Mouse (Mus musculus): ENCODE results near the gene Krt77. TPM values are rescaled to one million over a fixed set of nuclear protein-coding genes. Genes with fewer than 3 reads are reported as not detected.

Krt77 gene
- polyA plus RNA-seq, 1 experiment from 2014 or later = 0.29 TPM

GRCm38 (mm10) chr15:101833131-101833530, 36.4 kb downstream of the Krt77 start:
- Histone ChIP-seq H3K9ac (replicated peaks) (no peak overlapping the region), H3K4me1 (no peaks in the 10 kb centered on the region), H3K4me2 (no peak overlapping the region), H3K4me3 (replicated peaks) (no peak overlapping the region), H3K27ac (replicated peaks) (no peak overlapping the region), H3K36me3 (no peaks in the 10 kb centered on the region), H3K27me3 (replicated peaks) (no peaks in the 10 kb centered on the region), H3K9me3 (replicated peaks) (no peaks in the 10 kb centered on the region)
- ATAC-seq (ENCODE audit: low FRiP score) = no peak
- whole genome bisulfite sequencing = 38% methylated on average over 6 of the region's 6 CpGs

GRCm38 (mm10) chr15:101829441-101829840, 40.1 kb downstream of the Krt77 start:
- H3K9ac ChIP-seq (replicated peaks) = no peak overlapping the region
- no peak overlapping the region for H3K4me3 ChIP-seq (replicated peaks)
- H3K36me3 ChIP-seq = no peaks in the 10 kb centered on the region
- no peaks in the 10 kb centered on the region for H3K27me3 ChIP-seq (replicated peaks)
- H3K4me1 ChIP-seq = no peaks in the 10 kb centered on the region
- H3K4me2 ChIP-seq = no peak overlapping the region
- WGBS = 77% methylated on average over 5 of the region's 5 CpGs
- no peak overlapping the region for H3K27ac ChIP-seq (replicated peaks)
- no peaks in the 10 kb centered on the region for H3K9me3 ChIP-seq (replicated peaks)
- ATAC-seq (ENCODE audit: low FRiP score) = no peak

GRCm38 (mm10) chr15:101821786-101822185, 47.7 kb downstream of the Krt77 start:
- 39% methylated on average over 3 of the region's 3 CpGs for WGBS

DNA sequence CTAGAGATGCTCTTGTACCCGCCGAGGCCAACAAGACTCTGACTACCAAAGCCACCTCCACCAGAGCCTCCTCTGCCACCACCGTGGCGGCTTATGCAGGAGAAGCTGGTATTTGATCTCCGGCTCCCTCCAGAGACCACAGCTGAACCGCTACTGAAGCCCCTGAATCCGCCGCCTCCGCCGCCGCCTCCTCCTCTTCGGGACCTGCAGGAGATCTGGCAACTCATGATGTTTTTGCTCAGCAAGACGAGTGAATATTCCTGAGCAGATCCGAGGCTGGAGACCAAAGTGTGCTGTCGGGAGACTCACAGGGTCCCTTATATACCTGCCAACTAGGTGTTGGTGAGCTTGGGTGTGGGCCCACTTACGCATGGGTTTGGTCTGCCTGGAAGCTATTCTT, 51.6 kb downstream of the Krt77 start, which contains the start of gene Krt2:
Gene Krt2 (minus strand): TSS at position 295 of the 400 bp plus-strand sequence.
- ATAC-seq (ENCODE audit: low FRiP score) = no peak
- Histone ChIP-seq H3K4me3 (replicated peaks) (no peak within 1 kb of the TSS), H3K4me1 (no peaks in the 10 kb centered on the region), H3K9me3 (replicated peaks) (no peaks in the 10 kb centered on the region), H3K9ac (replicated peaks) (no peak within 1 kb of the TSS), H3K27me3 (replicated peaks) (0 out of 2 replicates have a peak, but pooled peaks cover 2% of the 10 kb centered on the region), H3K4me2 (no peak within 1 kb of the TSS), H3K36me3 (no peaks in the 10 kb centered on the region), H3K27ac (replicated peaks) (no peak within 1 kb of the TSS)
- 86% methylated on average over 16 of the region's 16 CpGs for WGBS

More at GRCm38 (mm10) chr15:101821786-101822185, 47.7 kb downstream of the Krt77 start:
- Histone ChIP-seq H3K4me2 (no peak overlapping the region), H3K27ac (replicated peaks) (no peak overlapping the region), H3K9me3 (replicated peaks) (no peaks in the 10 kb centered on the region), H3K4me3 (replicated peaks) (no peak overlapping the region), H3K36me3 (no peaks in the 10 kb centered on the region), H3K9ac (replicated peaks) (no peak overlapping the region), H3K4me1 (no peaks in the 10 kb centered on the region), H3K27me3 (replicated peaks) (0 out of 2 replicates have a peak, but pooled peaks cover 2% of the 10 kb centered on the region)
- ATAC-seq (ENCODE audit: low FRiP score) = no peak

Small RNA genes lying within 50 kb of the gene (microRNA-seq; reads per million reads assigned to microRNA genes)
- gene Gm44356 = not detected

Other genes starting within 250 kb of the Krt77 start
- gene Gm5414, start 241.5 kb downstream of the Krt77 start, polyA plus RNA-seq (2015; fragmentation: Nextera tagmentation; extraction: Ambion mirVana) = not detected in 2 replicates
- gene Gm5478, start 222.3 kb downstream of the Krt77 start, polyA plus RNA-seq (2015; fragmentation: Nextera tagmentation; extraction: Ambion mirVana) = not detected in 2 replicates
- 0.09 TPM in 1 of 2 replicates, not detected in the other for gene Krt6b, start 189.4 kb downstream of the Krt77 start, polyA plus RNA-seq (2015; fragmentation: Nextera tagmentation; extraction: Ambion mirVana)
- 0.75 and 1.5 TPM in 2 replicates for gene Krt6a, start 175.4 kb downstream of the Krt77 start, polyA plus RNA-seq (2015; fragmentation: Nextera tagmentation; extraction: Ambion mirVana)
- 0.79 and 37.7 TPM in 2 replicates for gene Krt5, start 156.8 kb downstream of the Krt77 start, polyA plus RNA-seq (2015; fragmentation: Nextera tagmentation; extraction: Ambion mirVana)
- gene Krt71, start 126.6 kb downstream of the Krt77 start, polyA plus RNA-seq (2015; fragmentation: Nextera tagmentation; extraction: Ambion mirVana) = 0.22 and 0.55 TPM in 2 replicates
- gene Krt72, start 83.2 kb downstream of the Krt77 start, polyA plus RNA-seq (2015; fragmentation: Nextera tagmentation; extraction: Ambion mirVana) = 0.11 TPM in 1 of 2 replicates, not detected in the other
- gene Krt73, start 67.4 kb downstream of the Krt77 start, polyA plus RNA-seq (2015; fragmentation: Nextera tagmentation; extraction: Ambion mirVana) = 0.31 and 0.47 TPM in 2 replicates
- not detected in 2 replicates for gene Krt2, start 51.5 kb downstream of the Krt77 start, polyA plus RNA-seq (2015; fragmentation: Nextera tagmentation; extraction: Ambion mirVana)
- gene Krt1, start 18.9 kb downstream of the Krt77 start, polyA plus RNA-seq (2015; fragmentation: Nextera tagmentation; extraction: Ambion mirVana) = 11.9 and 16.9 TPM in 2 replicates
- not detected in 2 replicates for gene Krt76, start 23.2 kb upstream of the Krt77 start, polyA plus RNA-seq (2015; fragmentation: Nextera tagmentation; extraction: Ambion mirVana)
- 2.8 and 3.4 TPM in 2 replicates for gene Krt4, start 55.0 kb upstream of the Krt77 start, polyA plus RNA-seq (2015; fragmentation: Nextera tagmentation; extraction: Ambion mirVana)
- 0.23 and 0.27 TPM in 2 replicates for gene Krt79, start 70.6 kb upstream of the Krt77 start, polyA plus RNA-seq (2015; fragmentation: Nextera tagmentation; extraction: Ambion mirVana)
- 0.05 TPM in 2 replicates for gene Krt78, start 84.6 kb upstream of the Krt77 start, polyA plus RNA-seq (2015; fragmentation: Nextera tagmentation; extraction: Ambion mirVana)
- 2.2 and 297 TPM in 2 replicates for gene Krt8, start 134.8 kb upstream of the Krt77 start, polyA plus RNA-seq (2015; fragmentation: Nextera tagmentation; extraction: Ambion mirVana)
- gene Krt18, start 158.5 kb upstream of the Krt77 start, polyA plus RNA-seq (2015; fragmentation: Nextera tagmentation; extraction: Ambion mirVana) = 1.9 and 300 TPM in 2 replicates
- 72.6 and 87.1 TPM in 2 replicates for gene Eif4b, start 204.1 kb upstream of the Krt77 start, polyA plus RNA-seq (2015; fragmentation: Nextera tagmentation; extraction: Ambion mirVana)
- gene Tns2, start 230.7 kb upstream of the Krt77 start, polyA plus RNA-seq (2015; fragmentation: Nextera tagmentation; extraction: Ambion mirVana) = 9.8 and 13.7 TPM in 2 replicates

Measured in neural tube, embryonic 15.5 days (tissue).